Mouse (Mus musculus) testis, postnatal 14 days (tissue): ENCODE data around the gene Ghr.
A peak's percentile ranks its signal among the peaks of the same experiment; 100 is the strongest.

Experiments used
- DNase-seq: peaks from one replicate; pipeline ENCODE4 v3.0.0; 2021; ENCODE audit warnings: low spot score

Gene Ghr

DNA sequence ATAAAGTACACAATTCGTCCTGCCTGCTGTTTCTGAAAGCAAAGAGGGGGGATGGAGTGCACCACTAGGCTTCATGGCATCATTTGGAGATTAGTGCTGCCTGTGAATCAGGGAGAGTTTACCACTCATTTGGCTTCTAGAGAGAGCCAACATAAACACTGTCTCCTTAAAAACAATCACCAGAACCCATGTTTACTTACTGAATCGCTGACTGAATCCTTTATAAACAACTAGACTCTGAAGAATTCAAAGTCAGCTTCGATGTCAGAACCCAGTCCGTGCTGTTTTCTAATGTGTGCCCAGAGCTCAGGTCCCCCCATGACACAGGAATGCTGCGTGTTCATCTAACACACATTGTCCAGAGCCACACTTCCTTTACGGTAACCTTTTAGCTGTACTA is 201.9 kb downstream of the Ghr start:
- no peak for DNase-seq

DNA sequence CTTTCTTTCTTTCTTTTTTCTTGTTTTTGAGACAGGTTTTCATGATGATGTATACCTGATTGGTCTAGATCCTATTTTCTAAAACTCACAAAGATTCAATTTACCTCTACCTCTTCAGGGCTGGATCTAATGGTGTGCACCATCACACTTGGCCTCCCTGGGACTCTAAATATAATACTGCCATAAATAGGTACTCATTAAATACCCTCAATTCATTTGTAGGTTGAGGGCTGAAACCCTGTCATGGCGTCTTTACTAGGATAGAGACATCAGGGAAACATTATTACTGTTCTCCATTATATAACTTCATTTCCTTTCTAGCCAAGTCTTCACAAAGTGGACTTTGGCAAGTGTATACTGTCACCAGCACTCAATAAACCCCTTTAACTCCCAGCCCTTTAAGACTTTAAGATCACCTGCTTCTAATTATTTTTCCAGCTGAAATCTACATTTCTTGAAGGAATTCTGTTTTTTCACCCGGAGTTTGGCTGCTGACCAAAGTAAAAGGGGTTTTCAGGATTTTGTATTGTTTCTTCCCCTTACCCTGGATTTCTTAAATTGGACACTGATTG is 214.9 kb downstream of the Ghr start:
- DNase-seq: no peak

DNA sequence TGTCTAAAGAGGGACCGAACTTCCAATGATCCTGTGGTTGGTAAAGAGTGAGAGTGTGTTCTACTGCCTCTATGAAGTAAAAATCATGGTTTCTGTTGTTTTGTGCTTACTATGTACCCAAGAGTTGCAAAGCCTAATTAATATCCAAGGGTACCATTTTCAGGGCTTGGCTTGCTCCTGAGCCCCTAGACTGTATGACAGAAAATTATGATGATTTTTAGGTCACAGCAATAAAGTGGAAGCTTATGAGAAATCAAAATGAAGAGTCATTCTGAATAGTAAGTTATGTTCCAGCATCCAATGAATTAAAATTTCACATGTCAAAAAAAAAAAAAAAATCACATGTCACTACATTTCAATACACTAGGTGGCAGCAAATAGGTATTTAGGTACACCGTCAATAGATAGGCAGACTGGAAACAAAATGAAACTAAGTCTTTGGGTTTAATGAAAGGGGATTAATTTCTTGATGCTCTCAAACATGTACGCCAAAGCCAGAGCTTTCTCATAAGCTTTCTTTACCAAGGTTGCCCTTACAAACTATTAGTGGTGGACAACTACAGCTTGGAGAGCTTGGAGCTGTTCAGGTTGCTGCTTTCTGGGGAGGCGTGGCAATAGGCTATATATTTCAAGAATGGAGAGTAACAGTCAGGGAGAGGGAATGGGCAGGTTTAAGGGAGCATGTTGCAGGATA is 227.1 kb downstream of the Ghr start:
- no peak for DNase-seq

DNA sequence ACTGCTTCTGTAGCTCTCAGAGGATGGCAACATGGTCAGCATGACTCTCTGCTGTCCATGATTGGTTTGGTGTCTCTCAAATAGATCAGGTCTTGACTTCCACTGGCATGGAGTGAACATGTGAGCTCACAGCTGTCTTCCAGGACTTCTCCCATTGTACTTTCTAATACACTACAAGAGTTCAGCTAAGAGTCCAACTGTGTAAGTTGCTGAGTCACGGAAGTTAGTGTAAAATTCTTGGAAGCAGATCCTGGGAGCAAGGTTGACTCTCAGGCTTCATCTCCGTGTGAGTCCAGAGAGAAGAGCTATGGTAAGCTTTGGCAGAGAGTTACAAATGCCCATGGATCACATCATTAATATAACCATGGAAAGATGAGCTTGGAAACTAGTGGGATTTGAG is 229.6 kb downstream of the Ghr start:
- no peak for DNase-seq

DNA sequence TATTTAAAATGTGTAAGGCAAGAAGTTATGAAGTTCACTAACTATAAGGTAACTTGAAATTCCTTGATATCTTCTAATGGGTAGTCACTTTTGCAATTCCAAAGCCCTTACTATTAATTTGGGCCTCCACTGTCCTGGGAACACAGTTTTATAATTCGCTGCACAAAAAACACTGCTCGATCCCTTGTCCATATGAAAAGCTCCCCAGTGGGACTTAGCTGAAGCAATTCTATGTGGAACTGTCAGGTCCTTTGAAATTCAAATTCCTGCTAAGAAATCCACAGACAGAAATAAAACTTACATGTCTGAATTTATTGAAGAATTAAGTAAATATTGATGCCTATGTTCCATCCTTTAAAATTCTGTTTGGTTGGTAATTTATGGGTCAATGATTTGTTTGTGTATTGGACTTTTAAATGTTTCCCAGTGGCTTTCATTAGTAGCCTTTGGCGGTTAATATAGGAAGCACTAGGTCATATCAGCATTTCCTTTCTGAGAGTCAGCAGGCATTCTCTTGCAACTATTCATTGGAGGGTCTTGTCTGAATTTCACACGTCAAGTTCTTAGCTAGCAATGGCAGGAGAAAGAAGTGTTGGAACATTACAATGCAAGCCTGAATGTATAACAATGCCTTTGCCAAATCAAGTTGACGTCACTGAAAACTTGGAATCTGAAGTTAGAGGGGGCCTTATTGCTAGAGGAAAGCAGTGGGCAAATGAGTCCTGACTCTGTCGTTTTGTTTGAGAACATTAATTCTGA is 233.8 kb downstream of the Ghr start:
- no peak for DNase-seq

DNA sequence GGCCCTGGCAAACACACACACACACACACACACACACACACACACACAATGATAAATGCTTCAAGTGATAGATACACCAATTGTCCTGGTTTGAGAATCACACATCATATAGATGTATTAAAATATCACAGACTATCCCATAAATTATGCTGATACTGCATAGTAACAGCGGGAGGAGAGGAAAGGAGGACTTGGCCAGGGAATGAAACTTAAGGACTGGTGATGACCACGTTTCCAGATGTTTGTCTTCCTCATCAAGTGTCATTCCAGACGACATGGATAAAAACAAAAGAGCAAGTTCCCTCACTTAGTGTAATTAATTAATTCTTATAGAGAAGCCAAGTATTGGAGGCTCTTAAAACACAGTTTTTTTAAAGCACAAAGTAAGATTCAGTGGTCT is 236.6 kb downstream of the Ghr start:
- DNase-seq: no peak

DNA sequence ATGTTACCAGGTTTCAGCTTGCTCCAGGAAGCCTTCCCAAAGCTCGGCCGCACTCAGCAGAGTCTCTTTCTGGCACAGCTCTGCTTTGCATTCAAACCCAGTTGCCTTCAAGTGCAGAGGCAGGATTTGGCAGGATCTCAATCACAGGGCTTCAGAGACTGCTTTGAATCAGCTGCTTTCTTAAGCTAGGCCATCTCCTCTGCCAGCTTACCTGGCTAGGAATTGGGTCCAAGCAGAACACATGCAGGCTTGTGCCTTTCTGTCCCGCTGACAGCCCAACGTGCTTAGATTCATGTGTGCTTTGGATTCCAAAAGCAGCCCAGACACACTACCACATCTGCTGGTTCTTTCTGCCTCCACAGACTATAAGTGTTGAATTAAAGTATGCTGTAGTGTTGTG is 238.7 kb downstream of the Ghr start:
- DNase-seq: no peak

DNA sequence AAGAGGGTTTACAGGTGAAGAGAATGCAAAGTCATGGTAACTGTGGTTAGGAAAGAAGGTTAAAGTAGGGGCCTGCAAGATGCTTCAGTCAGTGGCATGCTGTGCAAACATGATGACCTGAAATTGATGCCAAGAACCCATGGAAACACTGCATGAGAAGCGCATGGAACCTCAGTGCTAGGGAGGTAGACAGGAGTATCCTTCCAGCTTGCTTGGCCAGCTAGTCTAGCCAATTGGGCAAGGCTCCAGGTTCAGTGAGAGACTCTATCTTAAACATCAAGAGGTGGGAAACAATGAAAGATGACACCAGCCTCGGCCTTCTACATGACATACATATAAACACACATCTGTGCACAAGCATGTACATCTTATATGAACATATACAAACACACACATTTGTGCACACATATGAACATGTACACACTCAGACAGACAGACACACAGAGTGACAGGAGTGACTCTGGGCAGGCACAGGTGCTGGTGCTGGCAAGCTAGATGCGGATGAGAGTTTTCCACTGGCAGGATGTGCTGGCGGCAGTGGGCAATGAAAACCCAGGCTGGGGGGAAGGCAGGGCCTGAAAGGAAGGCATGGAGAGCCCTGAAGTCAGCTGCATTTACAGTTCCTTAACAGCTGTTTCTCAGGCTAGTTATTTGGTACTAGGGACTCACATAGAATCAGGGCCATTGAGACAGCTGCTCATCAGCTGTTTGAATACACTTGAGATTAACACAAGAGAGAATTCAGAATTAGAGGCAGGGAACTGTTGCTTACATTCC is 241.3 kb downstream of the Ghr start:
- DNase-seq: no peak

DNA sequence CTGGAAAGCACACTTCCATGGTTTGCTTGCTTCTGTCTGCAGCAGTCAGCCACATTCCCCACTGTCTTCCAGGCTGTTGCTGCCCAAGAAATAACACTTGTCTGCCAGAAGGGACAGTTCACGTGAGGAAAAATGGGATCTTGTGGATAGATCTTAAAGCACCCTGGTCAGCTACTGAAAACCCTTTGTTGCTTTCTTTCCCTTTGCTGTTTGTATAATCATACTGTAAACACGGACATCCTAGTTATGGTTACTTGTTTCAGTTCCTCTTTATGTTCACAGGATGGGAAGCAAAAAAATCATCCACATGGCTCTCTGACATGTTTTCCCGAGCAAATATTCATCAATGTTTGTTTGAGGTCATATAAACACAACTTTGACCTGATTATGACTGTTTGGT is 243.4 kb downstream of the Ghr start:
- no peak for DNase-seq

DNA sequence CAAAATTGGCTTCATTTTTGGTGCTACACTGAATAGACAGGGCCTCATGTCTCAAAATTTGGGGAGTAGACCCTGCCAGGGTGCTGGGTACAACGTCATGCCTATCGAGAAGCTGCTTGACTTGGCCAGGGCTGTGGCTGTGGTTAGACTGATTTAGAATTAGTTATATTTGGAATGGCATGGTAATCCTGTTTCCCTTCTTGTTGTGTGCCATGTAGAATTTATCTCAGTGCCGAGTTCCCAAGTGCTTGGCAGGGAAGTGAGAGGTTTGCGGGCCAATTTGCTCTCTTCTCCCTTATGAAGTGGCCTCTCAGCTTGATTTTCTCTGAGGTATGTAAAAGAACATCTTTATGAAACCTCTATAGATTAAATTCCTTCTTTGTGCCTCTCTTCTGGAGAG is 250.8 kb downstream of the Ghr start:
- no peak for DNase-seq

DNA sequence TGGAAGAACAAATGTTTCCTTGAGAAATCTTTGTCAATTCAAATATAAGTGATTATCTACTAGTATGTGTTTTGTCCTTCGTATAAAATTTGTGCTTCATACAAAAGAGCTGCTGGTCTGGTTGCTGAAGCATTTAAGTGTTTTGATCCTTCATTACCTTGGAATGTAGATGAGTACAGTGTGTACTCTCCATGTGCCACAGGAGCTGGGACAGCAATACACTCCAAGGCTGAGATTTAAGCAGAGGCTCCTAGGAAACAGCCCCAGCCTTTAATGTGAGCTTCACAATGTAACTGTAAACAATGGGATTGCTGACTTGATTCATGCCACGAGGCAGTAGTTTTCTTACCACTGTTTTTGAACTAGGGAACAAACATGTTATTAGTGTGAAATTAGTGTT is 251.5 kb downstream of the Ghr start:
- no peak for DNase-seq

DNA sequence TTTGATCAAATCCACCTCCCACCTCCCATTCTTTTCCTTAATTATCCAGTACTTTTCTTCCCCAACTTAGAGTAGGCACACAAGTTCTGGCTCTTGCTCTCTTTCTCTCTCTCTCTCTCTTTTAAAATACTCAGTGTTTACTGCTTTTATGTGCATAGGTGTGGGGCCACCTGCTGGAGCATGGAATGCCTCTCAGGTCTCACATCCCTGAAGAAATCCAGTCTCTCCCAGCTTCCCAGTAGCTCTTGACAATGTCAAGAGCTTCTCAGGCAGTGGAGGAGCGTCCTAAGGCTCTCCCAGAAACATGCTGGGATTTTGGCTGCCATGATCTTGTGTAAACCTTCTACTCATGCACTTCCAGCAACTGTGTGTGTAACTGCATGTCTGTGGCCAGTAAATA is 253.0 kb downstream of the Ghr start:
- DNase-seq: no peak

DNA sequence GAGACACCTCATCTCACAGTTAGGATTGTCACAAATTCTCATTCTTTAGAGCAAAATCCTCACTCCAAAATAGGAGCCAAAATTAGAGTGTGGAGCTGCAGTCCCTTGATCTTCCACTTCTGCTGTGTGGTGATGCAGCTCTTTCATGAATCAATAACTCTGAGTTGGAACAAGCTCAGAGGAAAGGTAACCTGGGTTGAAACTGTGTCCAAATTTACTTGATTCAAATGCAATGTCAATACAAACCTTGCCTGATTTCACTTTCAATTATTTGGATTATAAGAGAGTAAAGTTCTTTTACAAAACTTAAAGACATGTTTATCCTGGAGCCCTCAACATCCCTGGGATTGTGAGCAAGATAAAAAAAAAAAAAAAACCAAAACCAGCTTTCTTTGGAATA is 260.3 kb downstream of the Ghr start:
- DNase-seq: no peak

DNA sequence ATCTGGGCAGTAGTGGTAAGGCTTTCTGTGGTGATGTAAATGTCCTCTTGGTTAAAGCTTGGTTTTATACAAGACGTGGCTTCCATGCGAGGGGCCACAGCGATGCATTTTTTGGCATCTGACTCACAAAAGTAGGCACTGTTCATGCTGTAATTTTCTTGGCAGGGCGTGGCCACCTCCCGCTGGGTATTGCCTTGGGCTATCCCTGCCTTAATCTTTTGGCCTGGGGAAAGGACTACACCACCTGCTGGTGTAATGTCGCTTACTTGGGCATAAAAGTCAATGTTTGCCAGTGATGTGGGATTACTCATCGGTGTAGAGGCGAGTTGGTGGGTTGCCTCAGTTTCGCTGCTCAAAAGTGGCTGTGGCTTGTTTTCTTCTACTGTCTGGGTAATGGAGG is 263.4 kb downstream of the Ghr start:
- DNase-seq: no peak

DNA sequence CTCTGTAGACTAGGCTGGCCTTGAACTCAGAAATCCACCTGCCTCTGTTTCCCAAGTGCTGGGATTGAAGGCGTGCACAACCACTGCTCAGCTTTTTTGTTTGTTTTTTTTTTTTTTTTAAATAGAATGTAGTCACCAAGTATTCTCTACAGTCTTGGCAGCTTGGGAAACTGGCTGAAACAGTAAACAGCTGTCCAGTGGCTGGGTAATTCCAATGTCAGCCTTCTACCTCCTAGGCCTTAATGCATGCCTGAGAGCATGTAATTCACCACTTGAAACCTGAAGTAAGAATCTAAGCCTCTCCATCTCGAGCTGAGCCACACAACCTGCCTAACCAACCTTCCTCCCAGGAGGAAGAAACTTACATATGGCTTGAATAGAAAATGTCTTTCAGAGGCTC is 266.7 kb downstream of the Ghr start:
- DNase-seq: no peak

DNA sequence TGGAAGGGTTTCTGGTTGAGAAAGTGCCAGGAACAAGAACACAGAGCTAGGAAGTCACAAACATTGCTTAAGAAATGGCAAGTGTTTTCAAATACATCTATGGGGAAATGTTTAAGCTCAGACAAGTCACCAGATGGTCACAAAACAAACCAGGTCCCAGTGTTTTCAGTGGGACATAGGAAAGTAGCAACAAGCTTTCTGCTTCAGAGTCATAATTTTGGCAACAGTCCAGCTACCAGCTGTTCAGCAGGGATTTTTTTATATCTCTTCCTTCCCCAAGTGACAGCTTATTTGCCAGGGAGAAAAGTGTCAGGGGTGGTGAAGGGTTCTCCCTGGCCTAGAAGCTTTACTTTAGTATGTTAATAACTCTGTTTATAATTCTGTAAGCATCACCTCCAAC is 270.4 kb downstream of the Ghr start:
- DNase-seq: no peak

DNA sequence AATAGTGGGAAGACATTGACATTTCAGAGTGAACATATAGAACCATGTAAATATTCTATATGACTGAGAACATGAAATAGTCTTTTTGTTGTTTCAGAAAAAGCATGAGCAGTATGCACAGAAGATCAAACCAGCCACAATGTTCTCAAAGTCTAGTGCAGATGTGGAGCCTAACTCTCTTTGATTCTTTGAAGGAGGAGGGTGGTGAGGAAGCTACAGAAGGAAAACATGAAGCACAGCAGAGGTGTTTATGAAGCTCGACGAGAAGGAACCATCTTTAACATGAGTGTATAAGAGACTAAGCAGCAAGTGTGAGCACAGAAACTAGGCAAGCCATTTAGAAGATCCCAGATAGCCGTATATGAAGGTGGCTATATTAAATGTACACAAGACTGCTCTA is 273.4 kb downstream of the Ghr start:
- no peak for DNase-seq

DNA sequence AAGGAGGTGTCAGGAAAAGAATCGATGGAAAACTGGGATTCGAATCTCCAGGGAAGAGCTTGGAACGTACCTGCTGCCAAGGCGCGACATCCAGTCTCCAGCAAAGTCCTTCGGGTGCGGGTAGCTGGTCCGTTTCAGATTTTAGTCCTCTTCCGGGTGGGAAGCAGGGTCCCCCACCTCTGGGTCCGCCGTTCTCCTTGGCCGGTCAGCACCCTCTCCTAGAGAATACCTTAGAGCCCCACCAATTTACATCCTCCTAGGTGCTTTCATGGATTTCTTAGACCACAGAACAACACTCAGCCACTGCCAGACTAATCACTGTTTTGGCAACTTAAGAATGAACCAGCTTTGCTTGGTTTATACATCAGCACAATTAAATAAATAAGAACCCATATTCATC is 279.9 kb downstream of the Ghr start, which contains the start of gene Ccdc152:
Gene Ccdc152, minus strand, starts transcription at position 101 of the 400 bp plus-strand sequence.
- peak; percentile 35 for DNase-seq

DNA sequence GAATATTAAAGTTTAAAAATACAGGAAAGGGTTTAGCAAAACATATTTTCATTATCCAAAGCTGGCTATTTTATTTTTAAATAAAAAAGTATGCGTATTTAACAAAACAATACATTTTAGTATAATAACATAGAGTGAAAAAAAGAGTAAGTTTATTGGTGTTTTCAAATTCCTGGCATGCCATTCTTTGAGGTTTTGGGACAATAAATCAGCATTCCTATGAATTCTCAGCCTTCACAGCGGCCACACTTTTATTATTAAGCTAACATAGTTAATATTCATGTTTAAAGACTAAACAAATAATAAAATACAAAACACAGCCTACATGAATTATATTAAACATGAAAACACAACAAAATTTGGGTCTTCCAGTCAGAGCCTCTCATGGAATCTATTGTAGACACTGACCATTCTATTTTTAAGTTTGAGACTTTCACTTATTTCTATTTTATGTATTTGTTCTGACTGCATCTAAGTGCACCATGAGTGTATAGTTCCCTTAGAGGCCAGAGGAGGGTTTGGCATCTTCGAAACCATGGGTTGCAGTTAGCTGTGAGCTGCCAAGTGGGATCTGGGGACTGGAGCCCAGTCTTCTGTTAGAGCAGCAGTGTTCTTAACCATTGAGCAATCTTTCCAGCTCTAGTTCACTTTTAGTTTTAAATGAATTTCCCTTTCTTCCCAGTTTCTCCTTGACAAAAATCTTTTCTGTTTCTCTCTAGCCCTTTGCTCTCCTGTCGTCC is 282.8 kb downstream of the Ghr start:
- no peak for DNase-seq

DNA sequence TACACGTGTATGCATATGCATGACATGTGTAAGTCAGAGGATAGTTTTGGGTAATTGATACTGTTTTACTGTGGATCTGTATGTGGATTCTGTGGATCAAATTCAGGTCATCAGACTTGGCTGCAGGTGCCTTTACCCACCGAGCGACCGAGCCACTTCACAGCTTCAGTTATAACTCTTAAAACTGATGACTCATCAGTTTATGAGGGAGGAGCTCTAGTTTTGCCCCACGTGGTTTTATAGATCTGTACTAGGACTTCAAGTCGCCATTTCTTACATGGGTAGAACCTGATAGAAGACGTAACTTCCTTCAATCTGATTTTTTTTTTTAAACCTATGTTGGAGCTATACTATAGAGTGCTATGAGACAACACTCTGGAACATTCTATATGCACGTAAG is 285.7 kb downstream of the Ghr start:
- DNase-seq: no peak

DNA sequence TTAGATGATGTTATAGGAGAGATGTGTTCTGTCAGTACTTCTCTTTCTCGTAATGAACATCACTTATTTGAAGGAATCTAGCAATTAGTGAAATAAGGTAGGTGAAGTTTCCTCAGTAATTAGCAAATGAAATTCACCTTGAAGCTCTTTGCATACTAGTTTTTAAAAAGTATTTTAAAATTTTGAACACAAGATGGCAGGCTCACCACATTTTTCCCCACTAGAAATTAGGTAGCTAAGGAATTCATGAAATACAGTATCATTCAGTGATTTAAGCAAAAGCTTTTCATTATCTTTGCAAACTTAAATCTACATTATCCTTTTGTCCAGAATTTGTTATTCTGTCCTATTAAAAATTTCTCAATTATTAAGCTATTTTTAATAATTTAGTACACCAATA is 287.3 kb downstream of the Ghr start:
- DNase-seq: no peak

DNA sequence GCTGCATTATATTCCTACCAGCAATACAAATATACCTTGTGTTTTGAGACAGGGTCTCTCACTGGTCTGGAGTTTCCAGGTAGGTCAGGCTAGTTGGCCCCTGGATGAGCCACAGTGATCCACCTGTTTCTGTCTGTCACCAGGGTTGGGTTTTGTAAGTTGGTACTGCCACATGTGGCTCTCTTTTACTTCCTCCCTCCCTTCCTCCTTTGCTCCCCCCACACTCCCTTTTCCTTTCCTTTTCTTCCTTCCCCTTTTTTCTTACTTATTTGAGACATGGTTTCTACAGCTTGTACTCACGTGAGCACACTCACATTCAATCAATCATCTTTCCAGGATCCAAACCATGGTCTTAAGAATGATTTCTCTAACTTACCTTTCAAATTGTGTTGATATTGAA is 289.8 kb downstream of the Ghr start:
- DNase-seq: no peak
